Mouse (Mus musculus) midbrain, postnatal 0 days (tissue): ENCODE measurements around the gene Kif2c. TPM values are rescaled to one million over a fixed set of nuclear protein-coding genes. Genes with fewer than 3 reads are reported as not detected.

Experiments used
- ATAC-seq: fragments of 200-750 bp; cut with Nextera tagmentation; 2 replicates; pipeline ENCODE4 v1.8.0; 2017; ENCODE audit warnings: moderate number of reproducible peaks, mild to moderate bottlenecking, moderate TSS enrichment, moderate library complexity; ENCODE audit not compliant: low FRiP score
- DNase-seq: peaks from one replicate; pipeline ENCODE4 v3.0.0-alpha.2; 2015; ENCODE audit warnings: low spot score
- H3K27ac ChIP-seq: fragments of 300-500 bp; sonication (generic); 2 replicates; pipeline ENCODE4 v1.5.1; 2014; ENCODE audit warnings: low read depth, mild to moderate bottlenecking, low read length, mixed read lengths
- H3K27me3 ChIP-seq: fragments of 300-500 bp; sonication (generic); 2 replicates; pipeline ENCODE4 v1.6.1; 2014; ENCODE audit warnings: low read length, control low read depth, mixed read lengths; ENCODE audit not compliant: insufficient read depth
- H3K36me3 ChIP-seq: fragments of 300-500 bp; sonication (generic); 2 replicates; pipeline ENCODE4 v1.6.1; 2014; ENCODE audit warnings: low read length, control low read depth, mixed read lengths; ENCODE audit not compliant: insufficient read depth
- H3K4me1 ChIP-seq: fragments of 300-500 bp; sonication (generic); 2 replicates; pipeline ENCODE4 v1.6.1; 2014; ENCODE audit warnings: mild to moderate bottlenecking, control low read depth, antibody characterized with exemption, low read length, mixed read lengths; ENCODE audit not compliant: insufficient read depth
- H3K4me2 ChIP-seq: fragments of 300-500 bp; sonication (generic); 2 replicates; pipeline ENCODE4 v1.6.1; 2014; ENCODE audit warnings: low read depth, mild to moderate bottlenecking, low read length, mixed read lengths; ENCODE audit not compliant: poor library complexity, severe bottlenecking
- H3K4me3 ChIP-seq: fragments of 300-500 bp; sonication (generic); 2 replicates; pipeline ENCODE4 v1.5.1; 2014; ENCODE audit warnings: low read depth, mild to moderate bottlenecking, low read length, moderate library complexity
- H3K9ac ChIP-seq: fragments of 300-500 bp; sonication (generic); replicated peaks from 2 replicates; pipeline ENCODE4 v1.6.1; 2014; ENCODE audit warnings: mild to moderate bottlenecking, low read length, moderate library complexity, mixed read lengths; ENCODE audit not compliant: poor library complexity, severe bottlenecking
- H3K9me3 ChIP-seq: fragments of 300-500 bp; sonication (generic); 2 replicates; pipeline ENCODE4 v1.6.1; 2016; ENCODE audit warnings: low read length, control low read depth
- CTCF ChIP-seq: IDR thresholded peaks from 2 replicates; pipeline ENCODE4 v1.5.1; 2016; ENCODE audit warnings: antibody characterized with exemption, mild to moderate bottlenecking
- WGBS: fragments of 180-500 bp; shearing (Covaris S2); extraction: QIAGEN DNeasy Blood & Tissue Kit; methylation state at CpG from one replicate; pipeline ENCODE4 v1.1.7; 2014; 5-methylcytosine and 5-hydroxymethylcytosine counted together
- polyA plus RNA-seq: library from polyadenylated mRNA; unstranded; fragments of >200 nt; fragmentation: Nextera tagmentation; extraction: Ambion mirVana; gene quantifications from 2 replicates; pipeline ENCODE4 v1.2.1, GENCODE M21; 2015
- total RNA-seq: library from RNA; depleted of rRNA; stranded (reverse); fragments of >200 nt; gene quantifications from 2 replicates; pipeline ENCODE4 v1.2.3, GENCODE M21; 2014

Kif2c gene
- total and polyA plus RNA-seq, 2 experiments from 2014 or later, result 2.3 to 9.8 TPM

DNA sequence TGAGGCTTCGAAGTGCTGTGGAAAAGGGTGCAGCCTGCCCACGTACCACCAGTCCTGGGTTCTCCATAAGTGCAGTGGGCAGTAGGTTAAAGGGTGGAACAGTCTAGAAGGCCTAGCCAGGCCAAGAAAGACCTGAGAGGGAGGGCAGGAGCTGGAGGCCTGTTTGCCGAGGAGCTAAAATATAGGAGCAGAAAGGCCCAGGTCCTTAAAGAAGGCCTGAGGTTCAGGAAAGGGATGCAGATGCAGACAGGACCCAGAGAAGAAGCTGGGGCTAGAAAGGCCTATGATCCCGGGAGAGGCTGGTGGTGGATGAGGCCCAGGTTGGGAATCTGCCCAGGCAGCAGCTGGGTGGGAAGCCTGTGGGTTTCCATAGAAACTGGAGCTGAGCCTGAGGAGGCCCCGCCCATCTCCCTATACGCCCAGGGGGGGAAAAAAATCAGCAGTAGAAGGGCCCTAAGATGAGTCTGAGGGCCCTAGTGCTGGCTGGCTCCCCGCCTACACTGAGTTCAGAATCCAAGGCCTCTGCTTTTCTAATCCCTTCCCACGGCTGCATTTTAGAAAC lies 57.0 kb downstream of the Kif2c start, which contains the start of gene Btbd19:
TSS of gene Btbd19 (minus strand) at position 378 of the 562 bp plus-strand sequence.
- ATAC-seq (peak; percentile 18; the same call in 1 of the 2 replicates), DNase-seq (peak; percentile 82)
- Histone ChIP-seq H3K36me3 (peaks cover 23% of the 10 kb centered on the region), H3K4me2 (no peak within 1 kb of the TSS), H3K4me1 (peaks cover 7% of the 10 kb centered on the region; the same call in 1 of the 2 replicates), H3K4me3 (no peak within 1 kb of the TSS), H3K9me3 (no peaks in the 10 kb centered on the region), H3K9ac (peak within 1 kb of the TSS; percentile 54), H3K27me3 (no peaks in the 10 kb centered on the region), H3K27ac (peak within 1 kb of the TSS; percentile 77)
- no peak for TF ChIP-seq CTCF
- WGBS, result 31% methylated on average over 8 of the region's 8 CpGs

DNA sequence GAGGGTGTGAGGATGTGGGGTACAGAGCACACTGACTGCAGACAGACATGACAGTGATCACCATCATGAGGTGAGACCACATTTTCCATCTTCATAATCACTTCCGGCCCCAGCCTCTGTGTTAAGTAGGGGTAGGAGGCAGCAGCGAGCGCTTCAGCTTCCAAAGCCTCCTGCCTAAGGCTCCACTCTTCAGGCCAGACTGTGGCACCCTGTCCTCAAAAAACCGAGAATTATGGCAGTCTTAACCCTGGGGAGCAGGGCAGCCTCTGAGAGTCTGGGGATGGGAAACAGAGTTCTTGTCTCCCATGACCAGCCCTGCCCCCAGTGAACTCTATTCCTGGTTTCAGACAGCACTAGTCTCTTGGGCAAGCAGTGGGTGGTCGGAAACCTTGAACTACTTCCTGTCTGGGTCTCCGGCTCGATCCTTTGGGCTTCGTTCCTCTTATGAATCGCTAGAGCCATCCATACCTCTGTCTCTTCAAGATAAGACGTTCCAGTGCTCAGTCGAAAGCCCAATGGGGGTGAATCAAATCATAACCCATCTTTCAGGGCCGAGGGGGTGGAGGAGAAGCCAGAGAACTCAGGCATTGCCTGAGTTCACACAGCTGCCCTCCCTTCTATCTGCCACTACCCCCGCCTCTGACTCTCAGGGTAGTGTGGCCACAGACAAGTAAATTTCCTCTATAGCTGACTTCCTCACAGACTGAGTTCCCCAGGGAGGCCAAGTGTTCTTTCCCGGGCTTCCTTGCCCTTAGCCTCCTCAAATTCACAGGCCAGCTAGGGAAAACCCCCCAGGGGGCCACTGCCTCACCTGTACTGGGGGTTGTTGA lies 57.7 kb downstream of the Kif2c start:
- Histone ChIP-seq H3K27me3 (no peaks in the 10 kb centered on the region), H3K36me3 (peaks cover 17% of the 10 kb centered on the region), H3K4me1 (peaks cover 7% of the 10 kb centered on the region; the same call in 1 of the 2 replicates), H3K27ac (peak overlapping the region; percentile 77), H3K9me3 (no peaks in the 10 kb centered on the region), H3K4me3 (no peak overlapping the region), H3K4me2 (no peak overlapping the region), H3K9ac (peak overlapping the region; percentile 54; the same call in 1 of the 2 replicates)
- 73% methylated on average over 14 of the region's 14 CpGs for WGBS
- DNase-seq (no peak), ATAC-seq (no peak)
- TF ChIP-seq CTCF, result no peak

DNA sequence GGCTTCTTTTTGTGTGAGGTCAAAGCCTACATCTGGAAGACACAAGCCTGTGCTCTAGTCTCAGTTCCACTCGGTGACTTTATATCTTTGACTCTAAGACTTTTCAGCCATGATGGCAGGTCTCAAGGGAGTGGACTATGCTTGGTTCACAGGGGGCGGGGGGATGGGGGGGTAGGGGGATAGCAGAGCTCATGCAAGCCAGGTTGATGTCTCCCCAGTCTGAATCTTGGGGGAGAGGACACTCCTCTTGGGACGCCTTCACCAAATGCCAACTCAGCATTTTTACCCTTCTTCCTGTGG lies 58.3 kb downstream of the Kif2c start:
- 97% methylated on average over 3 of the region's 3 CpGs for WGBS
- H3K4me2 ChIP-seq, result no peak overlapping the region
- ATAC-seq, result no peak
- no peaks in the 10 kb centered on the region for H3K27me3 ChIP-seq
- H3K4me3 ChIP-seq, result no peak overlapping the region
- H3K9me3 ChIP-seq, result no peaks in the 10 kb centered on the region
- peaks cover 15% of the 10 kb centered on the region for H3K36me3 ChIP-seq
- peaks cover 7% of the 10 kb centered on the region; the same call in 1 of the 2 replicates for H3K4me1 ChIP-seq
- H3K27ac ChIP-seq, result no peak overlapping the region
- no peak for DNase-seq
- no peak overlapping the region for H3K9ac ChIP-seq
- TF ChIP-seq CTCF, result no peak

DNA sequence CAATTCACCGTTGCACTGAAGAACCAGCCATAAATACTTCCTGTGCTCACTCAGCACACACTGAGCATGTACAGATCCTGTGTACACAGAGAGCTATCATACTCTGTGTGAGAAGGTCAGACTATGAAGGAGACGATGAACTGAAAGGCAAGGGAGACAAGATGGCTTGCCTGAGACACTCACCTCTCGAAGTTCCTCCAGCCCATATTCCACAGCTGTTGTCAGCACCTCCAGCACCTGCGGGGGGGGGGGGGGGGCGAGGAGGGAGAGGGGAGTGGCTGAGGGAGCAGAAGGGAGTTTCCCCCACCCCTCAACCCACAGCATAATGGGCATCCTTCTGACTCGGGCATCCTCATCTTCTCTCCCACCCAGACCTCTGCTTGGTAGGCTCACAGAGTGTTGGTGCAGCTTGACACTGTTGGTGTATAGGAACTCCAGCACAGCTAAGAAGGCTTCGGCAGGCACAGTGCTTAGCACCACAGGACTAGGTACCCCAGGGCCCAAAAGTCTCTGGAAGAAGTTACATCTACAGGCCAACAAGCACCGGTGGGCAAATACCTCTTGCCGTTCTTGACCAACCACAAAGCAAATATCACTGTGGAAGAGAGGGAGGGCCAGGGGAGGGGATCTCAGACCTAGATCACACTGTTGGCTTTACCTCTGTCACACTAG lies 58.8 kb downstream of the Kif2c start:
- Histone ChIP-seq H3K9ac (no peak overlapping the region), H3K27me3 (no peaks in the 10 kb centered on the region), H3K4me1 (peaks cover 7% of the 10 kb centered on the region; the same call in 1 of the 2 replicates), H3K9me3 (no peaks in the 10 kb centered on the region), H3K27ac (no peak overlapping the region), H3K4me2 (no peak overlapping the region), H3K4me3 (no peak overlapping the region), H3K36me3 (peaks cover 10% of the 10 kb centered on the region)
- TF ChIP-seq CTCF, result no peak
- no peak for DNase-seq
- ATAC-seq, result no peak
- 87% methylated on average over 7 of the region's 9 CpGs for WGBS

DNA sequence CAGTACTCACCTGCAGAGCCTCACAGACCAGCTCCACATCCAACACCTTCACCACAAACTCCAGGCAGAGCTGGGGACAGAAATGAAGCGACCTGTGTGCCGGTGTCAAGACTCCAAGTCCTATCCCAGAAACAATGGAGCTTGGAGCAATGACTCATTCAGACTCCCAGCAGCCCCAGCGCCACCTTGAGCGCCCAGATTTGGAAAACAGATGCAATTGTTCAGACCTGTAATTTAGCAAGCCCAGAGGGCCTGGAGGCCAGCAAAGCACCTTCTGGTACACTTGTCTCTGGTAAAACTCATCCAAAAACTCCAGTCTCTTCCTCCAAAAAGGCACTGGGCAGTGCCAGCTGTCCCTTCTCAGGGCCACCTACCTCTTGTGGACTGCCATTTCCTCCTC lies 60.2 kb downstream of the Kif2c start:
- no peaks in the 10 kb centered on the region for H3K9me3 ChIP-seq
- DNase-seq, result no peak
- no peak overlapping the region for H3K27ac ChIP-seq
- H3K4me1 ChIP-seq, result peaks cover 7% of the 10 kb centered on the region; the same call in 1 of the 2 replicates
- no peak for ATAC-seq
- H3K4me2 ChIP-seq, result no peak overlapping the region
- no peak overlapping the region for H3K4me3 ChIP-seq
- no peaks in the 10 kb centered on the region for H3K27me3 ChIP-seq
- no peaks in the 10 kb centered on the region for H3K36me3 ChIP-seq
- no peak overlapping the region for H3K9ac ChIP-seq
- 88% methylated on average over 4 of the region's 4 CpGs for WGBS
- no peak for TF ChIP-seq CTCF
